Mouse (Mus musculus) cerebral cortex, adult 2 months (tissue): ENCODE data around the gene Pf4.

Source experiments
- WGBS: fragments of 180-500 bp; shearing (Covaris S2); methylation state at CpG from one replicate; pipeline ENCODE4 v1.1.7; 2018; 5-methylcytosine and 5-hydroxymethylcytosine counted together

Gene Pf4

GRCm38 (mm10) chr5:90788114-90788513 is 15.9 kb downstream of the Pf4 start:
- WGBS, result 81% methylated on average over 4 of the region's 4 CpGs

GRCm38 (mm10) chr5:90789306-90790073 is 17.3 kb downstream of the Pf4 start:
- 88% methylated on average over 11 of the region's 11 CpGs for WGBS

- WGBS, result 85% methylated on average over 8 of the region's 8 CpGs
Observed at GRCm38 (mm10) chr5:90790074-90790502, 17.9 kb downstream of the Pf4 start.

DNA sequence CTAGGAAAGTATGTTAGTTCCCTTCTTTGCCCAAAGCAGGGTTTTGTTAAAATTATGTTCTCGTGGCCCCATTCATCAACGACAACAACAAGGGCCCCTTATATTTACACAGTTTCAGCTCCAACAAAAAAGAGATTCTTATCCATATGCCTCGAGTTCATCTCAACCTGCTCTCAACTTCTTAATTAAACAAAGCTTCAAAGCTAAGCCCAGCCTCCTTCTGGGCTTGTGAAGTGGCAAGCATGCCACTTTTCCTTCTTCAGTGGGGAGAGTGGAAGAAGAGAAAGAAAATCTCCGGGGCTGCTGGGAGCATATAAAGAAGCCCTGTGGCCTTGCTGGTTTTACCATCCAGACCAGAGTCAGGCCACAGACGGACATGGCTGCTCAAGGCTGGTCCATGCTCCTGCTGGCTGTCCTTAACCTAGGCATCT is 22.0 kb downstream of the Pf4 start, which contains the start of gene Cxcl15:
Gene Cxcl15 (plus strand): TSS at position 340 of the 431 bp plus-strand sequence.
- WGBS, result 61% methylated on average over 5 of the region's 5 CpGs

DNA sequence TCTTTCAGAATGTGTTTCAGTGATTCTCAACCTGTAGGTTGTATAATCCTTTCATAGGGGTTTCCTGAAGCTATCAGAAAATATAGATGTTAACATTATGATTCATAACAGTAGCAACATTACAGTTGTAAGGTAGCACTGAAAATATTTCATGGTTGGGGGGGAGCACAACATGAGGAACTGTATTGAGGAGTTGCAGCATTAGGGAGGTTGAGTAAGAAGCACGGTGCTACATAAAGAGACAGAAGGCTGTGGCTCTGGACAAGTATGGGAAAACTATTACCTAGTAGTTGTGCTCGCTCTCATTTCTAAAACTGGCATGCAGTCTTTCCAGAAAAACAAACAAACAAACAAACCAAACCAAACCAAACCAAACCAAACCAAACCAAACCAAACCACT is 23.2 kb downstream of the Pf4 start:
- WGBS, result 84% methylated on average over 2 of the region's 2 CpGs

- 84% methylated on average over 3 of the region's 3 CpGs for WGBS
Observed at GRCm38 (mm10) chr5:90807176-90807950, 35.1 kb downstream of the Pf4 start.
